Mouse (Mus musculus): ENCODE measurements around the gene Cacna1s.

- TF ChIP-seq POLR2A (IDR thresholded peaks at IDR 0.05; ENCODE audit: borderline replicate concordance, extremely low read depth, insufficient read depth, insufficient read length, poor library complexity, severe bottlenecking) (no peak), CTCF (IDR thresholded peaks at IDR 0.05; ENCODE audit: borderline replicate concordance, extremely low read depth, insufficient read depth, insufficient read length) (no peak)
Measured at GRCm38 (mm10) chr1:136132386-136133201, 80.0 kb downstream of the Cacna1s start.

Data from brain, embryonic 14.5 days (tissue).